Mouse (Mus musculus) heart, embryonic 14.5 days (tissue): ENCODE results near the gene Mfsd4a. TPM values are rescaled to one million over a fixed set of nuclear protein-coding genes. Genes with fewer than 3 reads are reported as not detected.

Experiments used
- ATAC-seq: fragments of 200-750 bp; cut with Nextera tagmentation; 2 replicates; pipeline ENCODE4 v1.8.0; 2017; ENCODE audit warnings: low read depth, moderate TSS enrichment; ENCODE audit not compliant: insufficient number of reproducible peaks, insufficient read depth, low FRiP score
- H3K27ac ChIP-seq, 2 experiments: fragments of 200-500 bp in 1 of 2; fragments of 300-500 bp in 1 of 2; sonication (generic) in 1 of 2; replicated peaks in 1 of 2; 2 replicates each; pipeline ENCODE4 v1.5.1; 2012 to 2014; ENCODE audit warnings: low read depth in 2 of 2, low read length in 2 of 2, control low read depth in 1 of 2, mild to moderate bottlenecking in 1 of 2, mixed read lengths in 1 of 2; ENCODE audit not compliant: control insufficient read depth in 1 of 2, insufficient read depth in 1 of 2
- H3K27me3 ChIP-seq: fragments of 300-500 bp; sonication (generic); 2 replicates; pipeline ENCODE4 v1.6.1; 2014; ENCODE audit warnings: mild to moderate bottlenecking, low read length, control low read depth; ENCODE audit not compliant: control insufficient read depth, insufficient read depth
- H3K36me3 ChIP-seq: fragments of 300-500 bp; sonication (generic); 2 replicates; pipeline ENCODE4 v1.6.1; 2014; ENCODE audit warnings: mild to moderate bottlenecking, control low read depth, low read length, mixed read lengths; ENCODE audit not compliant: control insufficient read depth, insufficient read depth
- H3K4me1 ChIP-seq, 2 experiments: fragments of 200-500 bp in 1 of 2; fragments of 300-500 bp in 1 of 2; sonication (generic) in 1 of 2; 2 replicates each; pipeline ENCODE4 v1.6.1; 2012 to 2014; ENCODE audit warnings: low read length in 2 of 2, control low read depth in 1 of 2, mixed read lengths in 1 of 2; ENCODE audit not compliant: control insufficient read depth in 2 of 2, insufficient read depth in 2 of 2
- H3K4me2 ChIP-seq: fragments of 300-500 bp; sonication (generic); 2 replicates; pipeline ENCODE4 v1.6.1; 2014; ENCODE audit warnings: mild to moderate bottlenecking, low read length
- H3K4me3 ChIP-seq, 2 experiments: fragments of 200-500 bp in 1 of 2; fragments of 300-500 bp in 1 of 2; sonication (generic) in 1 of 2; 2 replicates each; pipeline ENCODE4 v1.5.1; 2012 to 2014; ENCODE audit warnings: low read length in 2 of 2, mild to moderate bottlenecking in 2 of 2, control low read depth in 1 of 2, low read depth in 1 of 2, moderate library complexity in 1 of 2; ENCODE audit not compliant: control insufficient read depth in 1 of 2, insufficient read depth in 1 of 2
- H3K9ac ChIP-seq: fragments of 300-500 bp; sonication (generic); 2 replicates; pipeline ENCODE4 v1.6.1; 2014; ENCODE audit warnings: mild to moderate bottlenecking, low read length
- H3K9me3 ChIP-seq: fragments of 300-500 bp; sonication (generic); 2 replicates; pipeline ENCODE4 v1.6.1; 2016; ENCODE audit warnings: low read length, control low read depth; ENCODE audit not compliant: control insufficient read depth
- WGBS: fragments of 180-500 bp; shearing (Covaris S2); extraction: QIAGEN DNeasy Blood & Tissue Kit; methylation state at CpG from one replicate; pipeline ENCODE4 v1.1.7; 2014; 5-methylcytosine and 5-hydroxymethylcytosine counted together
- polyA plus RNA-seq: library from polyadenylated mRNA; unstranded; fragments of >200 nt; fragmentation: Nextera tagmentation; extraction: Ambion mirVana; gene quantifications from 2 replicates; pipeline ENCODE4 v1.2.1, GENCODE M21; 2014

The Mfsd4a gene
- polyA plus RNA-seq, 1 experiment from 2014 or later = 12.6 TPM

- Histone ChIP-seq H3K4me2 (no peak overlapping the region), H3K36me3 (peaks cover 31% of the 10 kb centered on the region), H3K9me3 (no peaks in the 10 kb centered on the region), H3K9ac (no peak overlapping the region), H3K27me3 (no peaks in the 10 kb centered on the region), H3K4me3 (no peak overlapping the region), H3K27ac (no peak overlapping the region), H3K4me1 (peaks cover 3 to 7% of the 10 kb centered on the region in 2 experiments; a peak in 3 of 4 replicates)
- WGBS = 82% methylated on average over 8 of the region's 8 CpGs
- ATAC-seq = no peak
Measured at GRCm38 (mm10) chr1:132012861-132013260, 55.0 kb downstream of the Mfsd4a start.

DNA sequence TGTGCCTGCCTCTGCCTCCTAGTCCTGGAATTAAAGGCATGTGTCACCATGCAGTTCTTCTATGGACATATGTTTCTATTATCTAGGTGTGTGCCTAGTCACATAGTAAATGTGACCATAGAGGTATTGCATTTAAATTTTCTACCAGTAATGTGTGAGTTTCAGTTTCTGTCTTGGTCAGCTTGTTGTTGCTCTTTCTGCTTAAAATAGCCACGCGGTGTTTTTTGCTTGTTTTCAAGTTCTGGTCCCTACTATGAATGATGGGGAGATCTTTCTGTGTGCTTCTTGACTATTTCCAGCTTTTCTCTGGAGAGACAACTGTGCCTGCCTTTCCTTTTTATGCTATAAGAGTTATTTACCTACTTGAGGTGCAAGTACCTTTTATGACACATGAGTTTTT, 56.1 kb downstream of the Mfsd4a start:
- H3K4me2 ChIP-seq = no peak overlapping the region
- no peak overlapping the region for H3K4me3 ChIP-seq
- no peaks in the 10 kb centered on the region for H3K27me3 ChIP-seq
- peaks cover 3 to 8% of the 10 kb centered on the region in 2 experiments; a peak in 3 of 4 replicates for H3K4me1 ChIP-seq
- H3K9me3 ChIP-seq = no peaks in the 10 kb centered on the region
- no peak overlapping the region for H3K27ac ChIP-seq
- no peak for ATAC-seq
- H3K9ac ChIP-seq = no peak overlapping the region
- WGBS = 80% methylated on average over 2 of the region's 2 CpGs
- H3K36me3 ChIP-seq = peaks cover 26% of the 10 kb centered on the region

DNA sequence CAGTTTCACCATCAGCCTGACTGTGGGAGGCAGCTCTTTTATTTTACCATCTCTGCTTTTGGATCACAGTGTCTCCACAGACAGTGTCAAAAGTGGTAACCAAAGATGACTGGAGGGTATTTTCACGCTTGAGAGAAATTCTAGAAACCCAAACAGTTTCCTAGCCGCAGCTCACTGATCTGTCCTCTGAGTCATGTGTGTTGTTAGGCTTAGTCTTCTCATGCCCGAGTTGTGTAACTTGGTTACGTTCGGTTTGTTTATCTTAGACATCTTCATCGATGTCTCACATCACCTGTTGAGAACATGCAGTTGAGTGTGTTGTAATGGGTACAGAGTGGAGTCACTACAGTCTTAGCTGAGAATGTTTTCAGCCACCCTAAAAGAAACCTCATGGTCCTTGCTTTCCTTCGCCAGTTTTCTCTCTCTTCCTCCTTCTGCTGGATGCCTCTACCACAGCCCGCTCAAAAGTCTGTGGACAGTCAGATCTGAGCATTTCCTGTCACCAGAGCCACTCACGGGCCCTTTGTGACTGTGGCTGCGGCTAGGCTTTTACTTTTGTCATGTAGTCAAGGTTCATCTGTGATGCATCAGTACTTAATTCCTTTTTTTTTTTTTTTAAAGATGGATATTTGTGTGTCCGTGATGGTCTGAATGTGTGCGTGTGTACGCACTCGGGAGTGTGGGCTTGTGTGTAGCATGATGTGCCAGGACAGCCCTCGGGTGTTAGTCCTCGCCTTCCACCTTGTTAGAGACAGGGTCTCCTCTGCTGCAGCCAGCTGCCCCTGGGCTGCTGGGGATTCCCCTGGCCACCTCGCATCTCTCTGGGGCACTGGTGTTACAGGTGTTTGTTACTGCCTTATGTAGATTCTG, 57.0 kb downstream of the Mfsd4a start:
- Histone ChIP-seq H3K36me3 (peaks cover 21% of the 10 kb centered on the region), H3K4me1 (peaks cover 3 to 12% of the 10 kb centered on the region in 2 experiments; a peak in 3 of 4 replicates), H3K9ac (no peak overlapping the region), H3K27ac (no peak overlapping the region), H3K4me2 (no peak overlapping the region), H3K9me3 (no peaks in the 10 kb centered on the region), H3K4me3 (no peak overlapping the region), H3K27me3 (no peaks in the 10 kb centered on the region)
- WGBS = 86% methylated on average over 17 of the region's 17 CpGs
- ATAC-seq = no peak

DNA sequence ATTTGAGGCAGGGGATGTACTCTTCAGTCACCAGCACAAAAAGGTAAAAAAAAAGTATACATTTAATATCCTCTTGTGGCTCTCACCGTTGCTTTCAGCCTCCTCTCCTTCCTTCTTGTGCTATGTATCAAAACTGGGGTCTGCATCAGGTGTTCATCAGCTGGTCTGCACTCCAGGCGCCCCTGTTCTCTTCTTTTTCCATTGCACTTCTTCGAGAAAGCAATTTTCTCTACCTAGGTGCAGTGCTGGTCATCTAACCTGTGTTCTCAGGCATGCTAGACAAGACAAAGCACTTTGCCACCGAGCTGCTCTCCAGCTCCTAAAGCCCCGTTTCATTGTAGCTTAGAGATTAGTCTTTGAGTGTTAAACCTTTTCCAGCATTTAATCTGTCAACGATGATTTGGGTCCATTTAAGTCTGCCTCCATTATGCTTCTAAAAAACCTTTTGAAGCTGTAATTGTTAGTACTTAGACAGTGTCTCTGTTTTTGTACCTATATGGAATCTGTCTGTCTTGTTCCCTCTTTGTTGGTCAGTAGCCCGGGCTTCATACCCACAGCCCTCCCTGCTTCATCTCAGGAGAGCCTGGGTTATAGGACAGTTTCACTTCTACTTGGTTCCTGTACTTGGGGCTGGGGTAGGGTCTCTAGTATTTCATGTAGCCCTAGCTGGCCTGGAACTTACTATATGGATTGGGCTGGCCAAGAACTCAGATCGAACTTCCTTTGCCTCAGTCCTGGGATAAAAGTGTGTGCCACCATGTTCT, 58.8 kb downstream of the Mfsd4a start:
- no peaks in the 10 kb centered on the region for H3K27me3 ChIP-seq
- peaks cover 3 to 12% of the 10 kb centered on the region in 2 experiments; a peak in 3 of 4 replicates for H3K4me1 ChIP-seq
- peak overlapping the region; percentile 29 to 90 for H3K4me3 ChIP-seq
- peak overlapping the region; percentile 98 for H3K9ac ChIP-seq
- ATAC-seq = no peak
- peak overlapping the region; percentile 71 for H3K4me2 ChIP-seq
- 42% methylated on average over 8 of the region's 8 CpGs for WGBS
- no peaks in the 10 kb centered on the region for H3K9me3 ChIP-seq
- H3K36me3 ChIP-seq = peaks cover 4% of the 10 kb centered on the region
- H3K27ac ChIP-seq = no peak overlapping the region; a peak in 1 of 4 replicates

DNA sequence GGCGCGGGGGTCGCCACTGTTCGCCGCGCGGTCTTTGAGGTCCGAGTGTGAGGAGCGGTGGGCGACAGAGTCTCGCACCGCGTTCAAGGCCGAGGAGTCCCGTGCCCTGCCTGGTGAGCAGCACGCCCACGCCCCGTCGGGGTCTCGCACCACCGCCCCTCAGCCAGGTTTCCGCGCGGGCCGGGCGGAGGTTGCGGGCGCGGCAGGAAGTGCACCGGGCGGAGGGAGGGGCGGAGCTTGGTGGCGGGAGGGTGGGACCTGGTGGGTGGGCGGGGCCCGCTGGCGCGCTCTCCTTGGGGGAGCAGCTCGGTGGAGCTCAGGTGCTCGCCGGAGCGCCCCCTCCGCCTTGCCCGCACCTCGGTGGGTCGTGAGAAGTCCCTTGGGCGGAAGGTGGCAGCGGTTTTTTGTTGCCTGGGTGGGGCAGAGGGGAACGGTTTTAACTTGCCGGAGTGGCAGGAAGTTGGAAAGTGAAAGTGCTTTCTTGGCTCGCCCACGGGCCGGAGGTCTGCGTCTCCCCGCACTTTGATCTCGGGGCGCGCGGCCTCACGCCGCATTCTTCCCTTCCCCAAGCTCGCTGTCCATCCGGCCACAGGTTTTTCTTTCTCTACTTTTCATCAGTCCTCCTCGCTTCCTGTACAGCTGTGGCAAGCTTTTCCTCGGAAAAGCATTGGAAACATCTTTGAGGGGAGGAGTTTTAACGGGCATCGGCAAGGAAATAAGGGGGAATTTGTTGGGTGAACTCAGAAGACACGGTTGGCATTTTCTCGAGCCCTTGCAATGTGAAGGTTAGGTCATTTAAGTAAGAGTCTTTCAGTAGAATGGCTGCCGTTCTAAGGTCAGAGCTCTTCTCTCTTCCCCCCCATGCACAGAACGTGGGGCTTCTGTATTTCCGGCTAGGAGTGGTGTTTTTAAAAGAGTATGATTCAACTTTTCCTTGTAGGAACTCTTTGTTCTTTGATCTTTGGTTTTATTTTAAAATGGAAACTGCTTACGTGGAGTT, 59.7 kb downstream of the Mfsd4a start:
- Histone ChIP-seq H3K9ac (peak overlapping the region; percentile 98), H3K27ac (peak overlapping the region; percentile 98 to 99), H3K4me3 (peak overlapping the region; percentile 58 to 90), H3K9me3 (no peaks in the 10 kb centered on the region), H3K4me2 (peak overlapping the region; percentile 71), H3K4me1 (peaks cover 3 to 12% of the 10 kb centered on the region in 2 experiments; a peak in 3 of 4 replicates), H3K27me3 (no peaks in the 10 kb centered on the region), H3K36me3 (no peaks in the 10 kb centered on the region)
- WGBS = under 1% methylated on average over 66 of the region's 72 CpGs
- peak; percentile 90 for ATAC-seq

DNA sequence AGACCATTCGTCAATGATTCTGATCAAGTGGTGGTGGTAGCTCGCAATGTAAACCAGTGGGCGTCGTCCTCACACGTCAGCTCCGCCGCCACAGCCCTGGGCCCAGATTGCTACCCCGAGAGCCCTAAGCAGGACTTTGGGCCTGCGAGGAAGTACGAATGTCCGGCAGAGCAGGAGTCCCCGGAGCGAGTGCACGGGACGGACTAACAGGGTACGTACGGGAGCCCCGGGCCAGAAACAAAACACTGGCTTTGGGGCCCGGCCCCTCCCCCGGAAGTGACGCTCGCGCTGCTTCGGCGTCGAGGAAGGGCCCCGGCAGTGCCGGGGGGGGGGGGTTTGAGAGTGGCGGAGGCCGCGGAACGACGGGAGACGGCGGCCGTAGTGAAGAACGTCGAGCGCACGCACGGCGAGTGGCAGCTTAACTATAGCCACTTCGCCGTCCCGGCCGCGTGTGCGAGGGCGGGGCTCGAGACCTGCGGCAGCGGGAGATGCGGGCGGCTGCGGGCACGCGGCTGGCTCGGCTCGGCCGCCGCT, 60.5 kb downstream of the Mfsd4a start, which contains the start of gene Elk4:
Gene Elk4 (plus strand): TSS at position 326 of the 534 bp plus-strand sequence.
- Histone ChIP-seq H3K4me1 (peaks cover 3 to 12% of the 10 kb centered on the region in 2 experiments; a peak in 3 of 4 replicates), H3K27ac (peak within 1 kb of the TSS; percentile 98 to 99), H3K4me2 (peak within 1 kb of the TSS; percentile 71), H3K9me3 (no peaks in the 10 kb centered on the region), H3K27me3 (no peaks in the 10 kb centered on the region), H3K36me3 (no peaks in the 10 kb centered on the region), H3K4me3 (peak within 1 kb of the TSS; percentile 58 to 90), H3K9ac (peak within 1 kb of the TSS; percentile 98)
- under 1% methylated on average over 59 of the region's 61 CpGs for WGBS
- ATAC-seq = peak; percentile 87
